32 mouse cellular contexts compared by ENCODE assay signal in the genomic region with DNA sequence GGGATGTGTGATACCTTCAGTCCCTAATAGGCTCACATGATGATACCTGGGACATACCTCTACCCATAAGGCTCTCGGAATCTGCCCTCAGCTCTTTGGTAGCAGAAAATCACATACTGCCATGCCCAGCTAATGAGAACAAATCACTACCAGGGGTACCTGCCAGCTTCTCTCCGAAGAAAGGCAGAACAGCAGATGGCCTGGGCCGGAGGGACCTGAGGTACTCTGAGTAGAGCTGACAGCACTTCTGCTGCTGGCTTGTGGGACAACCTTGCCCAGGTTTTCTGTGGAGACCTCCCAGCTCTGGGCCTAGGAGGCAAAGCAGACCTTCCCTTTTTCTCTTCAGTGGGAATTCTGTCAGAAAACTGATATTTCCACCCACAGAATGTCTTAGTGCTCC.
A peak's percentile ranks its signal among the peaks of the same experiment; 100 is the strongest.
DNase-seq lines count a peak whose midpoint lies in the region; ATAC-seq lines count a peak whose summit lies in the region.
"Had no signal": no experiment of that assay in that cellular context is flagged by ENCODE, and none has a peak within 500 bp of the region (broad histone marks: within the 10 kb centered on the region; RNA-seq: fewer than 3 reads in every experiment).

No protein-coding gene starts in this region.

- no peak overlapping the region for H3K9ac ChIP-seq in midbrain, embryonic 11.5 days (ENCODE audit: low read length)
- no peak overlapping the region for H3K9ac ChIP-seq in midbrain, embryonic 16.5 days (ENCODE audit: low read depth, low read length)
- H3K9ac ChIP-seq: embryonic facial prominence, embryonic 15.5 days; forebrain, embryonic 12.5 days; forebrain, postnatal 0 days; heart, embryonic 15.5 days; liver, embryonic 13.5 days; midbrain, embryonic 15.5 days; neural tube, embryonic 12.5 days had no signal

- H3K4me2 ChIP-seq in midbrain, embryonic 11.5 days = no peak overlapping the region
- H3K4me2 ChIP-seq in midbrain, embryonic 16.5 days (ENCODE audit: low read length) = no peak overlapping the region
- H3K4me2 ChIP-seq: embryonic facial prominence, embryonic 15.5 days; forebrain, embryonic 12.5 days; heart, embryonic 15.5 days; liver, embryonic 13.5 days; midbrain, embryonic 15.5 days; neural tube, embryonic 12.5 days had no signal

- H3K27ac ChIP-seq in midbrain, embryonic 11.5 days (ENCODE audit: low read depth, low read length) = no peak overlapping the region
- H3K27ac ChIP-seq in midbrain, embryonic 16.5 days (ENCODE audit: low read length) = no peak overlapping the region
- H3K27ac ChIP-seq in limb, embryonic 10.5 days = peak overlapping the region; percentile 61; the same call in 1 of the 2 replicates
- H3K27ac ChIP-seq: embryonic facial prominence, embryonic 10.5 days; embryonic facial prominence, embryonic 15.5 days; forebrain, embryonic 12.5 days; heart, embryonic 10.5 days; heart, embryonic 15.5 days; kidney, postnatal 0 days; liver, embryonic 13.5 days; midbrain, embryonic 15.5 days; neural tube, embryonic 12.5 days had no signal

- 78% methylated on average over 3 of the region's 3 CpGs for WGBS in midbrain, embryonic 11.5 days
- WGBS in midbrain, embryonic 16.5 days = 86% methylated on average over 3 of the region's 3 CpGs
- 71% methylated on average over 3 of the region's 3 CpGs for WGBS in limb, embryonic 10.5 days

- ATAC-seq in cerebellum, adult (ENCODE audit: insufficient number of reproducible peaks, low FRiP score, low TSS enrichment) = no peak
- no peak for ATAC-seq in midbrain, embryonic 11.5 days (ENCODE audit: low FRiP score)
- ATAC-seq in midbrain, embryonic 16.5 days = no peak
- ATAC-seq: forebrain, postnatal 0 days; intestine, embryonic 16.5 days; lung, postnatal 0 days; midbrain, embryonic 15.5 days had no signal

- no peaks in the 10 kb centered on the region for H3K9me3 ChIP-seq in midbrain, embryonic 11.5 days (ENCODE audit: control insufficient read depth, low read length)
- H3K9me3 ChIP-seq in midbrain, embryonic 16.5 days (replicated peaks; ENCODE audit: control insufficient read depth, low read length, poor library complexity, severe bottlenecking) = no peaks in the 10 kb centered on the region
- H3K9me3 ChIP-seq in limb, embryonic 10.5 days (replicated peaks) = no peaks in the 10 kb centered on the region
- H3K9me3 ChIP-seq: embryonic facial prominence, embryonic 10.5 days; embryonic facial prominence, embryonic 15.5 days; forebrain, embryonic 12.5 days; heart, embryonic 10.5 days; heart, embryonic 15.5 days; liver, embryonic 13.5 days; midbrain, embryonic 15.5 days; neural tube, embryonic 12.5 days had no signal

- H3K36me3 ChIP-seq in midbrain, embryonic 11.5 days (ENCODE audit: control insufficient read depth, insufficient read depth, low read length) = no peaks in the 10 kb centered on the region
- no peaks in the 10 kb centered on the region for H3K36me3 ChIP-seq in midbrain, embryonic 16.5 days (ENCODE audit: control insufficient read depth, insufficient read depth, low read length)
- H3K36me3 ChIP-seq in limb, embryonic 10.5 days = no peaks in the 10 kb centered on the region
- H3K36me3 ChIP-seq: embryonic facial prominence, embryonic 10.5 days; embryonic facial prominence, embryonic 15.5 days; forebrain, embryonic 12.5 days; G1E; heart, embryonic 10.5 days; heart, embryonic 15.5 days; liver, embryonic 13.5 days; midbrain, embryonic 15.5 days; neural tube, embryonic 12.5 days had no signal

- H3K4me3 ChIP-seq in midbrain, embryonic 11.5 days (ENCODE audit: low read depth, low read length) = no peak overlapping the region
- H3K4me3 ChIP-seq in midbrain, embryonic 16.5 days (ENCODE audit: low read depth, low read length) = no peak overlapping the region
- no peak overlapping the region for H3K4me3 ChIP-seq in limb, embryonic 10.5 days
- H3K4me3 ChIP-seq: embryonic facial prominence, embryonic 10.5 days; embryonic facial prominence, embryonic 15.5 days; forebrain, embryonic 12.5 days; heart, embryonic 10.5 days; heart, embryonic 15.5 days; liver, embryonic 13.5 days; midbrain, embryonic 15.5 days; myocyte; neural tube, embryonic 12.5 days had no signal

- no peaks in the 10 kb centered on the region for H3K4me1 ChIP-seq in midbrain, embryonic 11.5 days (ENCODE audit: control insufficient read depth, insufficient read depth, low read length)
- no peaks in the 10 kb centered on the region for H3K4me1 ChIP-seq in midbrain, embryonic 16.5 days (ENCODE audit: control insufficient read depth, insufficient read depth, low read length)
- H3K4me1 ChIP-seq in limb, embryonic 10.5 days = 0 out of 2 replicates have a peak, but pooled peaks cover 5% of the 10 kb centered on the region
- H3K4me1 ChIP-seq: embryonic facial prominence, embryonic 15.5 days; heart, embryonic 10.5 days; heart, embryonic 15.5 days; liver, embryonic 13.5 days; midbrain, embryonic 15.5 days; neural tube, embryonic 12.5 days had no signal

- DNase-seq in cerebellum, adult 11-12 months = peak; percentile 14
- peak; percentile 17 for DNase-seq in midbrain, embryonic 11.5 days (ENCODE audit: low spot score, missing footprints)
- DNase-seq in cerebellum, adult 9-11 months = peak; percentile 24
- DNase-seq in limb, embryonic 10.5 days (ENCODE audit: low spot score) = no peak
- DNase-seq in urinary bladder, postnatal 14 days (ENCODE audit: low spot score) = no peak
- DNase-seq in gastrocnemius, adult 8-10 months (ENCODE audit: low spot score in 2 of 2) = no peak
- DNase-seq: adrenal gland, postnatal 14 days; forebrain, postnatal 0 days; gastrocnemius, postnatal 25 days; heart, postnatal 36 days; kidney, adult 8-10 months; layer of hippocampus, adult 9-11 months; liver, embryonic 13.5 days; lung, adult 18-20 months; lung, postnatal 4 days; right cerebral cortex, adult 18-20 months; spleen, adult 18-20 months; thymus, postnatal 14 days had no signal

- no peaks in the 10 kb centered on the region for H3K27me3 ChIP-seq in midbrain, embryonic 11.5 days (ENCODE audit: control insufficient read depth, insufficient read depth, low read length)
- H3K27me3 ChIP-seq in midbrain, embryonic 16.5 days (ENCODE audit: control insufficient read depth, insufficient read depth, low read depth, low read length) = no peaks in the 10 kb centered on the region
- H3K27me3 ChIP-seq in limb, embryonic 10.5 days (ENCODE audit: low read depth, poor library complexity, severe bottlenecking) = no peaks in the 10 kb centered on the region
- H3K27me3 ChIP-seq: embryonic facial prominence, embryonic 15.5 days; heart, embryonic 15.5 days; liver, embryonic 13.5 days; midbrain, embryonic 15.5 days; neural tube, embryonic 12.5 days had no signal

Comparison
In these comparisons a context has a peak if more than half of its experiments do, and no peak if none do; other contexts are left out.
1. DNase-seq: peak in cerebellum, adult 11-12 months (single experiment), midbrain, embryonic 11.5 days (single experiment) and cerebellum, adult 9-11 months (single experiment); none in limb, embryonic 10.5 days (single experiment), urinary bladder, postnatal 14 days (single experiment) and gastrocnemius, adult 8-10 months (0 of 2).